Mouse (Mus musculus): Measurements from ENCODE around the gene Odf4.

DNA sequence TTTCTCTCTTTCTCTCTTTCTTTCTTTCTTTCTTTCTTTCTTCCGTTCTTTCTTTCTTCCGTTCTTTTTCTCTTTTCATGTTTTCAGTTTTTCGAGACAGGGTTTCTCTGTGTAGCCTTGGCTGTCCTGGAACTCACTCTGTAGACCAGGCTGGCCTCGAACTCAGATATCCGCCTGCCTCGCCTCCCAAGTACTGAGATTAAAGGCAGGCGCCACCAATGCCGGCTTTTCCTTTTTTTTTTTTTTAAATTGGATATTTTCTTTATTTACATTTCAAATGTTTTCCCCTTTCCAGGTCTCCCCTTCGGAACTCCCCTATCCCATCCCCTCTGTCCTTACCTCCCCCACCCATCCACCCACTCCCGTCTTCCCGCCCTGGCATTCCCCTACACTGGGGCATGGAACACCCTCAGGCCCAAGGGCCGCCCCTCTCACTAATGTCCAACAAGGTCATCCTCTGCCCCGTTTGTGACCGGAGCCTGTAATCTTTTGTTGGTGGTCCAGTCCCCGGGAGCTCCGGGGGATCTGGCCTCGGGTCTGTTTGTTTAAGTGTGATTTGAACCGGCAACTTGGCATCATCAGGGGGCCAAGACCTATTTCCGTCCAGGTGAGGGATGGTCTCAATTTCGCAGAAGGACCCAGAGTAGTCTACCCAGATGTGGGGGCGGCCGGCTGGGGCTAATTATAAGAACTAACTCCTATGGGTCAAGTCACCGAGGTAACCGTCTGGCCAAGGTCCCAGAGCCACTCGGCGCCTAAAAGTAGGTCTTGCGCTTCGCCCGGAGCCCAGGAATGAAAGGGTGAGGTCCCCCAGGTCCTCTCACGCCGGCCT is 26.1 kb downstream of the Odf4 start:
- TF ChIP-seq CTCF (conservative IDR thresholded peaks at IDR 0.05; ENCODE audit: low read length) (no peak), NANOG (IDR thresholded peaks at IDR 0.05; ENCODE audit: borderline replicate concordance, low read length) (no peak)
